15 mouse cellular contexts compared by ENCODE assay signal in the genomic region with DNA sequence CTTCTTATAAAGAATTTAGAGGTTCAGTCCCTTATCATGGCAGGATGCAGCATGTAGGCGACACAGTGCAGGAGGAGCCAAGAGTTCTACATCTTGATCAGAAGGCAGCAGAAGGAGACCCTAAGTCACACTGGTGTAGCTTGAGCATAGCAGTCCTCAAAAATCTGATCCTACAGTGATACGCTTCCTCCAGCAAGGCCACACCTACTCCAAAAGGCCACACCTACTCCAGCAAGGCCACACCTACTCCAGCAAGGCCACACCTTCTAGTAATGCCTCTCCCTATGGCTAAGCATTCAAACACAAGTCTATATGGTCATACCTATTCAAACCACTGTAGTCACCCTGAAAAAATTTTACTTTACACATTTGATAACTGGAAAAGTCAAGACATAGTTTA. TPM values are rescaled to one million over a fixed set of nuclear protein-coding genes. Genes with fewer than 3 reads are reported as not detected.
DNase-seq lines count a peak whose midpoint lies in the region; ATAC-seq and TF ChIP-seq lines count a peak whose summit lies in the region.
"Had no signal": no experiment of that assay in that cellular context is flagged by ENCODE, and none has a peak within 500 bp of the region (broad histone marks: within the 10 kb centered on the region; RNA-seq: fewer than 3 reads in every experiment).

No protein-coding gene starts in this region.

- no peak for TF ChIP-seq CTCF in liver, embryonic 14.5 days (IDR thresholded peaks at IDR 0.05; ENCODE audit: low read depth)
- no peak for TF ChIP-seq CTCF in lung, adult 2 months (IDR thresholded peaks at IDR 0.05; ENCODE audit: insufficient read depth, low read length)

- no peaks in the 10 kb centered on the region for H3K36me3 ChIP-seq in liver, embryonic 14.5 days (replicated peaks; ENCODE audit: control insufficient read depth, insufficient read depth, low read depth)
- no peaks in the 10 kb centered on the region for H3K36me3 ChIP-seq in heart, embryonic 10.5 days
- no peaks in the 10 kb centered on the region for H3K36me3 ChIP-seq in forebrain, embryonic 13.5 days (ENCODE audit: poor library complexity, severe bottlenecking)
- H3K36me3 ChIP-seq: limb, embryonic 15.5 days; neural tube, embryonic 13.5 days had no signal

- ATAC-seq in erythroblast, adult 5-6 weeks (replicated peaks; ENCODE audit: low FRiP score, poor library complexity, severe bottlenecking) = peak; percentile 56
- ATAC-seq in liver, embryonic 14.5 days (ENCODE audit: insufficient read depth) = peak; percentile 74
- ATAC-seq in forebrain, embryonic 13.5 days = no peak
- ATAC-seq: inflammation-experienced regulatory T-cells, adult 6 months had no signal

- TF ChIP-seq POLR2A in lung, adult 2 months (IDR thresholded peaks at IDR 0.05; ENCODE audit: borderline replicate concordance, extremely low read depth, low read depth, low read length) = no peak

- peak; percentile 15 for DNase-seq in spleen, adult 12 weeks (ENCODE audit: low spot score)
- no peak for DNase-seq in spleen, postnatal 4 days (ENCODE audit: low spot score in 2 of 2)
- peak; percentile 20 to 49 (median 35) for DNase-seq in liver, embryonic 14.5 days (ENCODE audit: low read depth in 3 of 3, low spot score in 3 of 3)
- no peak for DNase-seq in left cerebral cortex, adult 18-20 months (ENCODE audit: low spot score in 2 of 2)
- DNase-seq in lung, adult 2 months = no peak
- no peak for DNase-seq in heart, embryonic 10.5 days (ENCODE audit: low spot score)
- DNase-seq: adrenal gland, adult 8-10 months; cerebellum, postnatal 14 days; heart, postnatal 4 days; kidney, postnatal 36 days had no signal

- H3K4me3 ChIP-seq in liver, embryonic 14.5 days (ENCODE audit: insufficient read depth in 1 of 2, low read depth in 2 of 2, low read length in 2 of 2) = no peak overlapping the region
- H3K4me3 ChIP-seq in lung, adult 2 months (replicated peaks; ENCODE audit: extremely low read depth, low read depth, low read length) = no peak overlapping the region
- no peak overlapping the region for H3K4me3 ChIP-seq in heart, embryonic 10.5 days
- no peak overlapping the region for H3K4me3 ChIP-seq in forebrain, embryonic 13.5 days
- H3K4me3 ChIP-seq: limb, embryonic 15.5 days; neural tube, embryonic 13.5 days had no signal

- H3K9ac ChIP-seq in liver, embryonic 14.5 days (replicated peaks) = no peak overlapping the region
- no peak overlapping the region for H3K9ac ChIP-seq in forebrain, embryonic 13.5 days
- H3K9ac ChIP-seq: limb, embryonic 15.5 days; neural tube, embryonic 13.5 days had no signal

- TF ChIP-seq EP300 in liver, embryonic 14.5 days (IDR thresholded peaks at IDR 0.05; ENCODE audit: low read depth) = no peak

- no peak overlapping the region for H3K27ac ChIP-seq in liver, embryonic 14.5 days
- H3K27ac ChIP-seq in heart, embryonic 10.5 days = no peak overlapping the region
- no peak overlapping the region for H3K27ac ChIP-seq in forebrain, embryonic 13.5 days
- H3K27ac ChIP-seq: limb, embryonic 15.5 days; neural tube, embryonic 13.5 days had no signal

- H3K9me3 ChIP-seq in liver, embryonic 14.5 days (ENCODE audit: control insufficient read depth, low read length) = no peaks in the 10 kb centered on the region
- H3K9me3 ChIP-seq in heart, embryonic 10.5 days = no peaks in the 10 kb centered on the region
- H3K9me3 ChIP-seq in forebrain, embryonic 13.5 days (replicated peaks) = no peaks in the 10 kb centered on the region
- H3K9me3 ChIP-seq: limb, embryonic 15.5 days; neural tube, embryonic 13.5 days had no signal

- peaks cover 4 to 13% of the 10 kb centered on the region in 2 experiments; a peak in 3 of 4 replicates for H3K4me1 ChIP-seq in liver, embryonic 14.5 days (replicated peaks; ENCODE audit: control insufficient read depth in 2 of 2, insufficient read depth in 2 of 2, low read length in 1 of 2)
- H3K4me1 ChIP-seq in lung, adult 2 months (ENCODE audit: control insufficient read depth, insufficient read depth, low read length) = no peaks in the 10 kb centered on the region
- H3K4me1 ChIP-seq in heart, embryonic 10.5 days = no peaks in the 10 kb centered on the region
- no peaks in the 10 kb centered on the region for H3K4me1 ChIP-seq in forebrain, embryonic 13.5 days
- H3K4me1 ChIP-seq: limb, embryonic 15.5 days; neural tube, embryonic 13.5 days had no signal

- no peak overlapping the region for H3K4me2 ChIP-seq in liver, embryonic 14.5 days (ENCODE audit: low read depth)
- H3K4me2 ChIP-seq in forebrain, embryonic 13.5 days = no peak overlapping the region
- H3K4me2 ChIP-seq: limb, embryonic 15.5 days; neural tube, embryonic 13.5 days had no signal

- WGBS in liver, embryonic 14.5 days (ENCODE audit: insufficient replicate concordance) = 38% methylated on average over 2 of the region's 2 CpGs
- 91% methylated on average over 2 of the region's 2 CpGs for WGBS in lung, adult 2 months
- 82% methylated on average over 2 of the region's 2 CpGs for WGBS in heart, embryonic 10.5 days
- 92% methylated on average over 2 of the region's 2 CpGs for WGBS in forebrain, embryonic 13.5 days

- no peaks in the 10 kb centered on the region for H3K27me3 ChIP-seq in liver, embryonic 14.5 days (ENCODE audit: control insufficient read depth, insufficient read depth, low read length)
- H3K27me3 ChIP-seq in heart, embryonic 10.5 days (ENCODE audit: insufficient read depth, poor library complexity, severe bottlenecking) = no peaks in the 10 kb centered on the region
- H3K27me3 ChIP-seq in forebrain, embryonic 13.5 days = no peaks in the 10 kb centered on the region
- H3K27me3 ChIP-seq: limb, embryonic 15.5 days; neural tube, embryonic 13.5 days had no signal

RNA-seq across cellular contexts. Expression of gene Efcab2, which starts 29.8 kb away (rescaled TPM):
- 2.7 and 3.3 TPM in 2 replicates for total RNA-seq in erythroblast, adult 5-6 weeks (2015; ENCODE audit: low replicate concordance)
- total RNA-seq in erythroblast, adult 5-6 weeks (2017; ENCODE audit: low replicate concordance) = 1.3 and 1.4 TPM in 2 replicates
- polyA plus RNA-seq in liver, embryonic 14.5 days (2012; rRNA removed) = 0.19 and 0.64 TPM in 2 replicates
- polyA plus RNA-seq in liver, embryonic 14.5 days (2014; fragmentation: Nextera tagmentation; extraction: Ambion mirVana) = 3.5 and 4.3 TPM in 2 replicates
- 10 to 100 TPM in 1 of 2 experiments, 1 to 10 TPM in 1; 9.9 to 12.1 TPM for total RNA-seq in left cerebral cortex, adult 18-20 months (2021)
- 0.38 and 0.82 TPM in 2 replicates for polyA plus RNA-seq in lung, adult 2 months (2012; rRNA removed)
- 9.7 and 12.9 TPM in 2 replicates for polyA plus RNA-seq in heart, embryonic 10.5 days (2016; fragmentation: Nextera tagmentation; extraction: Ambion mirVana)
- 7.4 and 8.1 TPM in 2 replicates for polyA plus RNA-seq in forebrain, embryonic 13.5 days (2015; fragmentation: Nextera tagmentation; extraction: Ambion mirVana)

RNA-seq across cellular contexts. Expression of gene Hnrnpu, which starts 38.5 kb away (rescaled TPM):
- total RNA-seq in erythroblast, adult 5-6 weeks (2015; ENCODE audit: low replicate concordance) = 125 and 168 TPM in 2 replicates
- 167 and 210 TPM in 2 replicates for total RNA-seq in erythroblast, adult 5-6 weeks (2017; ENCODE audit: low replicate concordance)
- polyA plus RNA-seq in liver, embryonic 14.5 days (2012; rRNA removed) = 86.5 and 191 TPM in 2 replicates
- polyA plus RNA-seq in liver, embryonic 14.5 days (2014; fragmentation: Nextera tagmentation; extraction: Ambion mirVana) = 165 and 201 TPM in 2 replicates
- 100 to 1,000 TPM; 419 to 428 TPM for total RNA-seq in left cerebral cortex, adult 18-20 months (2021)
- 48.3 and 65.0 TPM in 2 replicates for polyA plus RNA-seq in lung, adult 2 months (2012; rRNA removed)
- 296 and 533 TPM in 2 replicates for polyA plus RNA-seq in heart, embryonic 10.5 days (2016; fragmentation: Nextera tagmentation; extraction: Ambion mirVana)
- 334 and 374 TPM in 2 replicates for polyA plus RNA-seq in forebrain, embryonic 13.5 days (2015; fragmentation: Nextera tagmentation; extraction: Ambion mirVana)

RNA-seq across cellular contexts. Expression of gene Cox20, which starts 57.1 kb away (rescaled TPM):
- total RNA-seq in erythroblast, adult 5-6 weeks (2015; ENCODE audit: low replicate concordance) = 53.6 and 94.9 TPM in 2 replicates
- 54.2 and 68.2 TPM in 2 replicates for total RNA-seq in erythroblast, adult 5-6 weeks (2017; ENCODE audit: low replicate concordance)
- 42.4 and 42.9 TPM in 2 replicates for polyA plus RNA-seq in liver, embryonic 14.5 days (2012; rRNA removed)
- 97.3 and 107 TPM in 2 replicates for polyA plus RNA-seq in liver, embryonic 14.5 days (2014; fragmentation: Nextera tagmentation; extraction: Ambion mirVana)
- 10 to 100 TPM; 33.1 to 34.6 TPM for total RNA-seq in left cerebral cortex, adult 18-20 months (2021)
- polyA plus RNA-seq in lung, adult 2 months (2012; rRNA removed) = 7.3 and 12.4 TPM in 2 replicates
- 112 and 129 TPM in 2 replicates for polyA plus RNA-seq in heart, embryonic 10.5 days (2016; fragmentation: Nextera tagmentation; extraction: Ambion mirVana)
- polyA plus RNA-seq in forebrain, embryonic 13.5 days (2015; fragmentation: Nextera tagmentation; extraction: Ambion mirVana) = 146 and 191 TPM in 2 replicates

Comparison
In these comparisons a context has a peak if more than half of its experiments do, and no peak if none do; other contexts are left out.
1. DNase-seq: peak in spleen, adult 12 weeks (single experiment) and liver, embryonic 14.5 days (3 of 3); none in spleen, postnatal 4 days (0 of 2), left cerebral cortex, adult 18-20 months (0 of 2), lung, adult 2 months (single experiment) and heart, embryonic 10.5 days (single experiment).